Mouse (Mus musculus): ENCODE data around the gene Spop.
"Not testable (repeated sequence)": the region's sequence is repeated elsewhere in the genome, so short reads cannot be mapped to it uniquely, and the experiment has no call there.

Gene Spop

GRCm38 (mm10) chr11:95493950-95494349 lies 80.1 kb downstream of the Spop start:
- no peak for DNase-seq (ENCODE audit: extremely low read depth, low read depth, low spot score)

GRCm38 (mm10) chr11:95494374-95494773 lies 80.5 kb downstream of the Spop start:
- no peak for DNase-seq (ENCODE audit: extremely low read depth, low read depth, low spot score)

GRCm38 (mm10) chr11:95495883-95496282 lies 82.0 kb downstream of the Spop start:
- no peak for DNase-seq (ENCODE audit: extremely low read depth, low read depth, low spot score)

- no peak for DNase-seq (ENCODE audit: extremely low read depth, low read depth, low spot score)
These were observed 84.0 kb downstream of the Spop start for GRCm38 (mm10) chr11:95497921-95498320.

GRCm38 (mm10) chr11:95500412-95500811 lies 86.5 kb downstream of the Spop start:
- no peak for DNase-seq (ENCODE audit: extremely low read depth, low read depth, low spot score)

GRCm38 (mm10) chr11:95500836-95501235 lies 87.0 kb downstream of the Spop start:
- DNase-seq (ENCODE audit: extremely low read depth, low read depth, low spot score), result no peak

- not testable (repeated sequence) for DNase-seq (ENCODE audit: extremely low read depth, low read depth, low spot score)
These were observed 87.9 kb downstream of the Spop start for GRCm38 (mm10) chr11:95501826-95502225.

GRCm38 (mm10) chr11:95503581-95504180 lies 89.8 kb downstream of the Spop start:
- DNase-seq (ENCODE audit: extremely low read depth, low read depth, low spot score), result no peak

GRCm38 (mm10) chr11:95504271-95504731 lies 90.4 kb downstream of the Spop start:
- no peak for DNase-seq (ENCODE audit: extremely low read depth, low read depth, low spot score)

- DNase-seq (ENCODE audit: extremely low read depth, low read depth, low spot score), result no peak
These were observed 93.3 kb downstream of the Spop start for GRCm38 (mm10) chr11:95507041-95507716.

- DNase-seq (ENCODE audit: extremely low read depth, low read depth, low spot score), result no peak
These were observed 93.9 kb downstream of the Spop start for GRCm38 (mm10) chr11:95507785-95508184.

GRCm38 (mm10) chr11:95508211-95508926 lies 94.5 kb downstream of the Spop start:
- DNase-seq (ENCODE audit: extremely low read depth, low read depth, low spot score), result no peak

- DNase-seq (ENCODE audit: extremely low read depth, low read depth, low spot score), result no peak
These were observed 95.3 kb downstream of the Spop start for GRCm38 (mm10) chr11:95509126-95509717.

- no peak for DNase-seq (ENCODE audit: extremely low read depth, low read depth, low spot score)
These were observed 96.8 kb downstream of the Spop start for GRCm38 (mm10) chr11:95510631-95511030.

- DNase-seq (ENCODE audit: extremely low read depth, low read depth, low spot score), result no peak
These were observed 98.0 kb downstream of the Spop start for GRCm38 (mm10) chr11:95511919-95512318.

- no peak for DNase-seq (ENCODE audit: extremely low read depth, low read depth, low spot score)
These were observed 98.5 kb downstream of the Spop start for GRCm38 (mm10) chr11:95512383-95512782.

GRCm38 (mm10) chr11:95513461-95514297 lies 99.8 kb downstream of the Spop start:
- DNase-seq (ENCODE audit: extremely low read depth, low read depth, low spot score), result no peak

- DNase-seq (ENCODE audit: extremely low read depth, low read depth, low spot score), result no peak
These were observed 100.5 kb downstream of the Spop start, which contains the start of gene Nxph3 for GRCm38 (mm10) chr11:95514298-95514861. Nxph3 (minus strand) TSS chr11:95514570.

GRCm38 (mm10) chr11:95515376-95516323 lies 101.8 kb downstream of the Spop start:
- no peak for DNase-seq (ENCODE audit: extremely low read depth, low read depth, low spot score)

All from fat pad, adult 2 months (tissue).